Mouse (Mus musculus): Measurements from ENCODE around the gene Tulp1.
A peak's percentile ranks its signal among the peaks of the same experiment; 100 is the strongest.

Gene Tulp1

DNA sequence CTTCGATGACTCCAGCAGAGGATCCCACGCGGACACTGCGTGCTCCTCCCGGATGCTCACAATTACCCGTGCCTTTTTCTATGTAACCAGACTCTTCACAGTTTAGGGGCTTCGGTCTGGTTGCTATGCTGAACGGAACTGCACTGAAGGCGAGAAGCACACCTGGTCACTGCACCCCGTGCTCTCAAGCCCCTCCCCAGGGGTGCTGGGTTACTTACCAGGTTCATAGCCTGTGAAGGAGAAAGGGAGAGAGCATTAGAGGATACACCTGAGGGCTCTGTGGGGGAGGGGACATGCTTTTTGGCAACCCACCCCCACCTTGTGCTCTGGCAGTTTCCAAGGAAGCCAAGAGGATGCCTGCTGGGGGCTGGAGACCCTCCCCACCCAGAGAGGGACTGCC is 29.8 kb downstream of the Tulp1 start:
- peak; percentile 90 for DNase-seq

DNA sequence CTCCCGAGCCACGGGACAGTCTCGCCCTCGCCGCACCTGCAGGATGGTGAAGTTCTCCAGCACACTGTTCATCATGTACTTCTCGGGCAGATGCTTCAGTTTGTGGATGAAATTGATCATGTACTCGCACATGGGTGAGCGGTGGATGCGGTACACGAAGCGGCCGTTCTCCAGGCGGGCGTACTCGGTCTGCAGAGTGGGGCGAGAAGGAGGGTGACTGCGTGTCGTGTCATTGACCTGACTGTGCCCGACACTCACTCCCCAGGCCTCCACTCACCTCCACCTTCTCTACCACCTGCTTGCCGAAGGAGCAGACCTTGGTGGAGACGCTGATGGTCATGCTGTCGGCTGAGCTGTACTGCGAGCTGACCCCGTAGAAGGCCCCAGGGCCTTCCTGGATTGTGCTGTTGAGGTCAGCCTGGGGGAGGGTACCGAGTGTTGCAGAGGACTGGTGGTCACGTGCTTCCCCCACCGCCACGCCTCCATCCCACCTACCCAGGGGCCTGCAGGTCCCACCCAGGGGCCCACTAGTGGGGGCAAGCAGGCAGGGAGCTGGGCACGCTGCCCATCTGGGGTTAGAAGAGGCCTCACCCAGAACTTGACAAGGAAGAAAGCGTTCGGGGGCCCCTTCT is 32.0 kb downstream of the Tulp1 start:
- DNase-seq, result peak; percentile 92

DNA sequence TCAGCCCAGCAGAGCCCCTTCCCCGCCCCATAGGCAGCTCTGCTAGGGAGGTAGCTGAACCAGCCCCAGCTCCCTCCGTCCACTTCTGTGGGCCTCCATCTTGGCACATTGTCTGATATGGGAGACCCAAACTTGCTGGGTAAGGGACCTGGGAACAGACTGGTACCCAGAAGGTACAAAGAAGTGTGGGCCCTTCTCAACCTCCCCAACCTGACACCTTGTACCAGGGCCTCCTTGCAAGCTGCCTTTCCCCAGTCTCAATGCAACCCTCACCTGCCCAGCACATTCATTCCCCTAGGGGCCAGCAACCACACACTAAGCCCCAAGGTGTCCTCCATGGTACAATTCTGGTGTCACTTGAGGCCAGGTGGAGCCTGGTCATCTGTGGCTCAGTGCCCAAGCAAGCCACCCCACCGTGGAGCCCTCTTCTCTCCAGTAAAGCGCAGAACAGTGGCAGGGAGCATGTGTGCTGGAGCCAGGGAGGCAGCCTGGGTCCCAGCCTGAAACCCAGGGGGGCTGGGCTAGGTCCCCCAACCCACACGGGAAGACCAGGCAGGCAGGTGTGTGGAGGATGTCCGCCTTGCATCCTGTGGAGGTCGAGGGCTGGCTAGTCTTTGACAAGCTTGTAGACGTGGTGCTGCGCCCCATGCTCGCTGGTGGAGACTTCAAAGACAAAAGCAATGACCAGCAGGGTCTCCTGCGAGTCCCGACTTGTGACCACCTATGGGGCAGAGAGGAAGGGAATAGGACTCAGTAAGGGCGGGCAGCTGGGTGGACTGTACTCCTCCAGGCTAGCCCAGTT is 32.7 kb downstream of the Tulp1 start:
- peak; percentile 90 for DNase-seq

DNA sequence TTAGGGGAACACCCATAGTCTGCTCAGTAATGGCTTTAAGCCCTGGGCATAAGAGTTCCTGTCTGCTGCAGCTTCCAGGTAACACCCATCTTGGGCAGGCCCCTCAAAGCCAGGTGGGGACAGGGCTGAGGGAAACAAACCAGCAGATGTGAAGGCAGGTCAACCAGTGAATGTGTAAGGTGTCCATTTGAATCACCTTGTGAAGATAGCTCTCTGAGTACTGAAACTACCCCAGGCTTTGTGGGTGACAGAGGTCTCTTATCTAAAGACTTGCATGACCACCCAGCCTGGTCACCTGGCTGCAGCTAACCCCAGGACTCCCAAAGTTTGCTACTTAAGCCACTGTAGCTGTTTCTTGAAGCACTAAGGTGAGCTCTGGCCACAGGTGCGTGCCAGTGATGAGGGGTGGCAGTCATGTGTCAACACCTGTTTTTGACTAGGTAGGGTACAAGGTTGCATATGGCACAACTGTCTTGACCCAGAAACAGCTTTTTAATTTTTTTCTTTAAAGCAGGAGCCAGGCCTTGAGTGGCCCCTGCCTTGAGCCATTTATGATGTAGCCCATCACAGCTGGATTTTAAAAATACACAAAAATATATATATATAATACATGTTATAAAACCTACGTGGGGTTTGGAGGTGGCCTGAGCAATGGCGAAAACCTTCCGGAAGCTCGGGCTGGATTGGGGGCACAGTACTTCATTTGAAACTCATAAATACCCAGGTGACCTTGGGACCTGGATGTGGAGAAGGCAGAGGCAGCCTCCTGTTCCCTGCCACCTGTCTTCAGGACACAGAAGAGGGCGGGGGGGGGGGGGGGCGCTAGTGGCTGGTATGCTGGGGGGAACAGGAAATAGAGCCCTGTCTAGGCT is 33.5 kb downstream of the Tulp1 start:
- peak; percentile 90 for DNase-seq

DNA sequence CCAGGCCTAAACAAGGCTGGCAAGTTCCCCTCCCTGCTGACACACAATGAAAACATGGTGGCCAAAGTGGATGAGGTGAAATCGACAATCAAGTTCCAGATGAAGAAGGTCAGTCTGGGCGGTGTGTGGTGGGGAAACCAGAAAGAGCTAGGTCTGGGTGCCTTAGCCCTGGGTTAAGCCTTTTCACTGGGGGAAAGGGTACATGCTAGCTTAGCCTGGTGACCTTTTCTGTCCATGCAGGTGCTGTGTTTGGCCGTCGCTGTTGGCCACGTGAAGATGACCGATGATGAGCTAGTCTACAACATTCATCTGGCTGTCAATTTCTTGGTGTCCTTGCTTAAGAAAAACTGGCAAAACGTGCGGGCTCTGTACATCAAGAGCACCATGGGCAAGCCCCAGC is 34.4 kb downstream of the Tulp1 start:
- DNase-seq, result peak; percentile 89

DNA sequence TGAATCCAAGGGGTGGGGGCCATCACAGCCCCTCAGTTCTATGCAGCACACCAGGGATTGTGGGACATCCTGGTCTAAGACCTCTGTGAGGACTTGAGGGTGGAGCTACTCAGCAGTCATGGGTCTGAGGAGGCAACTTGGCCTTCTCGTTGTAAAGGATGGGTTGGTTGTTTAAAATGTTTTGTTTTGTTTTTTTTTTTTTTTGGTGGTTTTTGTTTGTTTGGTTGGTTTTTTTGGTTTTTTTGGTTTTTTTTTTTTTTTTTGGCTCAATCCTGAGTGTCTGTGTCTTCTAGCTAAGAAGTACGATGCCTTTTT is 34.8 kb downstream of the Tulp1 start:
- DNase-seq, result no peak

DNA sequence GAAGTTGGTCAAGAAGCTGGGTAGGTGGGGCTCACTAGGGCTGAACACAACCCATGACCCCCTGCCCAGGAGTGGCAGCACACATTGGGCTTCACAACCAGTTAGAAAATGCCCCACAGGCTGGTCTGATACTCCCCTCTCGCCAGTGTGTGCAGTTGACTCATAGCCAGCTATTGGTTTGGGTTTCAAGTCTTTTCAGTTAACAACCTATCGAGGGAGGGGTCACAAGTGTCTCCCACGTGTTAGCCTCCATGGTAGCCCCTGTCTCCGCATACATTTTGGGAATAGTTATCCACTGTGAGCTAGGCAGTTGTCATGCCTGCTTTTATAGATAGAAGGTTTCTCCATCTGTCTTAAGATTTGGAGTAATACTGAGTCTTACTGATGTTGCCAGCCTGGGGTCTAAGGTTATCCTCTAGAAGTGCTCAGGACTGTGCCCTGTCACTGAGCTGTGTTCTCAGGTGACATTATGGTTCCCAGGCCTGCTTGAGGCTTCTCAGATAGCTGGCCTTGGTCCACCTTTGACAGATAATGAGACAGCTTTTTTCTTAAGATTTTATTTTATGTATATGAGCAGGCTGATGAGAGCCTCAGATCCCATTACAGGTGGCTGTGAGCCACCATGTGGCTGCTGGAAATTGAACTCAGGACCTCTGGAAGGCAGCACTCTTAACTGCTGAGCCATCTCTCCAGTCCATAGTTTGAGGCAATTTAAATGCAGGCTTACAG is 35.4 kb downstream of the Tulp1 start:
- peak; percentile 82 for DNase-seq

DNA sequence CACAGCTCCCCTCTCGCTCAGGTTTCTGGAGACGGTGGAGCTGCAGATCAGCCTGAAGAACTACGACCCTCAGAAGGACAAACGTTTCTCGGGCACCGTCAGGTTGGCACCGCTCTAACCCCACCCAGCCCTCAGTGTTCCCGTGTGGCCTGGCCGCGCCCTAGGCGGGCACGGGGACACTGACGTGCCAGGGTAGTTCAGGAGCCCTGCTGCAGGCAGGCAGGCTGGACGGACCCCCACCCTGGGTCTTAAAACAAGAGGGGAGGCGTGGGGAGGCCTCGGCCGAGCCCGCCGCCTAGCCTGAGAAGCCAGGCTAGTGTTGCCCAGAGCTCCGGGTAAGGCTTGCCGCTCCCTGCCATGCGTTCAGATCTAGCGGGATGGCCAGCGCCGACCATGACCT is 36.1 kb downstream of the Tulp1 start:
- DNase-seq, result no peak

DNA sequence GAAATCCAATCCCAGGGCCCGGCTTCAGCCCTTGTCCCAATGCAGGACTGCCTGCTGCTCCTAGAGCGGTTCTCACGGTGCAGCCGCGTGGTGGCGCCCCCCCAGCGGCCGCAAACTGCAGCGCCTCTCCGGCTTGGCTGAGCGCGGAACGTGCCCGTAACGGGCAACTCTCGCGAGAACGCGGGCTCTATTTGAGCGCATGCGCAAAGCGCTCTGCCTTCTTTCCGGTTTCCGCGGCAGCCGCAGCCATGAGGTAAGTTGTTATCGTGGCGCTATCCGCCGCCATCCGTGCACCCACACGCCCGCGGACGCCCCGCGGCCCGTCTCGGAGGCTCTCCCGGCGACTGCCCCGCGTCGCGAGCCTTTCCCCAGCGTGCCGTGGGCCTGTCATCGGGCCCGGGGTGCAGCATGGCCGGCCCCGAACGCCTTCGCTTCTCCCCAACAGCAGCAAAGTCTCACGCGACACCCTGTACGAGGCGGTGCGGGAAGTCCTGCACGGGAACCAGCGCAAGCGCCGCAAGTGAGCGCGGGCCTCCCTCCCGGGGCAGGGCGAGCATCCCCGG is 36.6 kb downstream of the Tulp1 start, which contains the start of gene Rpl10a:
TSS of gene Rpl10a (plus strand) at position 106 of the 563 bp plus-strand sequence.
- peak; percentile 99 for DNase-seq

DNA sequence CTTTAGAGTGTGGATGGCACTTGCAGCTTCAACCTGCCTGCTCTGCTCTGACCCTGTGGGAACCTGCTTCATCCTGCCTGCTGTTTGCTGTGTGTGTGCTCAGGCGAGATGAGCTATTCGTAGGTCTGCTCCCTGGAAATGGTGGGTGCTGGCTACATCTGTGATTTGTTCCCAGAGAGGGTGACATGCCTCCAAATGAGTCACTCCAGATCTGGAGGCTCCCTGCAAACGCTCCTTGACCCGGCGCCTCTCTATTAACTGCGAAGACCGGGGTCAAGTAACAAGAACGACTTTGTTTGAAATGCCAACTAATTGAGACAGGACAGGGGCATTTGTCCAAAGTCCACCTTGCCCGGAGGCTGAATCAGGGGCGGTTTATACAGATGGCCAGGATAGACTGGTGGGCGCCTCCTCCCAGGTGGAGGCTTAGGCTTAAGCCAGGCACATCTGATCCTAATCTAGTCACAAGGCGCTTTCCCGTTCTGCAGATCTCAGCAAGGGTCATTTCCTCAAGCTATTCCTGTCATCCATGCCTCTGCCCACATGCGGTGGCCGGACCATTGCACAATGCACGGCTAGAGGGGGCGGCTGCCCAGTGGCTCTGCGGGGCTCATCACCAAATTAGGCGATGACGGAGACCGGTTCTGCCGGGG is 37.2 kb downstream of the Tulp1 start:
- DNase-seq, result no peak

DNA sequence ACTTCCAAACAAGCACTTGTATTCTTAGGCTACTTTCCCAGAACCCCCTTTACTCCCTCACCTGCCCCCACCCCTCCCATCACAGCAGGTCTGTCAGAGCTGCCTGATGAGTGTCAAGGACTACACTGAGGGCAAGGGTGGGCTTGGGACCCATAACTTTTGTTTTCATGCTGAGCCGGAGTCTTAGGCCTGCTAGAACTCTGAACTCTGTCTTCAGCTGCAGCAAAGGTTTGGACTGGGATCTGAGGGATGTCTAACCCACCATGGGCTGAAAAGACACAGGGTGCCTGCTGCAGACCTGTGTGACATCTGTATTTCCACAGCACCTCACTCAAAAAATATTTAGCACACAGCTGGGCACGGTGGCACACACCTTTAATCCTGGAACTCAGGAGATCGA is 38.1 kb downstream of the Tulp1 start:
- DNase-seq, result peak; percentile 91

DNA sequence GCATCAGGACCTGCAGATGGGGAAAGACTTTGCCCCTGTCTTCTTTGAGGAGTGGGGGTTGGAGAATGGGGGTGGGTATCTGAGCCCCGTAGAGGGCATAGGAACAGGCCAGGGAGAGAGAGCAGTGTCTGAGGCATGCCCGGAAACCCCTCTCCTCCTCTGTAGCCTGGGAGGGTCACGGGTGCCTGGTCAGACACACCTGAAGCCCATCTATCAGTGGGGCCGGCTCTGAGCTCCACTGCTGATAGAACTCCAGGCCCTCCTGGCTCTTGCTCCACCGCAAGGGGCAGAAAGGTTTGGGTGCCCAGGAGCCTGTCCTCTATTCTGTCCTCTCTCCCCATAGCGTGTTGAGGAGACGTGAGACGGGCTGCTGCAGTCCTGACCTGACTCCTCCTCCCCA is 39.3 kb downstream of the Tulp1 start:
- DNase-seq, result peak; percentile 93

DNA sequence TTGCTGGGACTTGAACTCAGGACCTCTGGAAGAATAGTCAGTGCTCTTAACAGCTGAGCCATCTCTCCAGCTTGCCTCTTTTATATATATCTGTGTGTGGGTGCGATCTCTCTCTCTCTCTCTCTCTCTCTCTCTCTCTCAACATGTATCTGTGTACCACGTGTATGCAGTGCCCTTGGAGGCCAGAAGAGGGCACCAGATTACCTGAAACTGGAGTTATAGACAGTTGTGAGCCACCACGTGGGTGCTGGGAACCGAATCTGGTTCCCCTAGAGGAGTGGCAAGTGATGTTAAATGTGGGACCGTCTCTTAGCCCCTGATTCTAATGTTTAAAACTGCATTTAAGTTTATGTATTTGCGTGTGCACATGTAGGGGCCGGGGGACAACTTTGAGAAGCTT is 40.6 kb downstream of the Tulp1 start:
- peak; percentile 85 for DNase-seq

DNA sequence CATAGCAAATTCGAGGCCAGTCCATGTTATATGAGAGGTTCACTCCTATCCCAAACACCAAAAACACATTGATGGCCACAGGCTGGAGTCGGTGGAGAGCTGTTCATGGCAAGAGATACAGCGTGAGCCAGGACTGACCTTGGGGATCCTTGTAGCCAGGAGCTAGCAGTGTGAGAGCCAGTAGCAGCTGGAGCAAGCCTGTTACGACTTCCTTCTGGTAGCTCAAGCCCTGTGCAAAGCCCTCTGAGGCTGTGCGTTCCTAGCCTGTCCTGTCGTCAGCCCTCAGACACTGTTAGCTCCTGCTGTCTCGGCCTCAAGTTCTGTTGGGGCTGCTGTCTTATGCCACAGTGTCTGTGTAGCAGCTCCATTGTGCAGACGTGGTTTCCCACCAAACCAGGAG is 41.2 kb downstream of the Tulp1 start:
- peak; percentile 92 for DNase-seq

DNA sequence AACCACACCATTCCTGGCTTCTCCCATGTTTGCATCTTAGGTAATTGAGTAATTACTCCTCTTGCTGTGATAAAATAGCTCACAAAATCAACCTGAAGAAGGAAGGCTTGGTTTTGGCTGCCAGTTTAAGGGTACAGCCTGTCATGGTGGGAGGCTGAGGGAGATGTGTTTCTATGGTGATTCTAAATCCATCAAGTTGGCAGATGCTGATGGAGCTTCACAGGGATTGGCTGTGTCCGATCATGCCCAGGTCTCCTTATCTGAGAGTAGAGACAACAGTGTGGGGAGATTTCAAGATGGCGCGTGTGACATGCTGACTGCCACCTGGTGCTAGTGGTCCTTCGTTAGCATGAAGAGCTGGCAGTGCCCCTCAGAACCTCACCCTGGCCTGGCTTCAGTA is 43.3 kb downstream of the Tulp1 start:
- peak; percentile 89 for DNase-seq

DNA sequence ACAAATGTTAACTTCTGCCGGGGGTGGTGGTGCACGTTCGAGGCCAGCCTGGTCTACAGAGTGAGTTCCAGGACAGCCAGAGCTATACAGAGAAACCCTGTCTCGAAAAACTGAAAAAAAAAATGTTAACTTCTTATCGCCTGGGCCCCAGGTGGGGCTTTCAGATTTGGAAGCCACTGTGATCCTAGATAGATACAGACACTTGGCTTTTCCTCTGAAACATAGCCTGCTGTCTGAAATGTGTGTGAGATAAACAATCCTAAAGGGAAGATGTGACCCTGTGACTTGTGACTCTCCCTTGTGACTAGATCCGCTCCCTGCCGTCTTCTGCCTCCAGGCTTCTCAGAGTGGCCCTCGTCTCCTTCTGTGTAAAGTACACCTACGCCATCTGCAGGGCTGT is 47.3 kb downstream of the Tulp1 start:
- DNase-seq, result no peak

DNA sequence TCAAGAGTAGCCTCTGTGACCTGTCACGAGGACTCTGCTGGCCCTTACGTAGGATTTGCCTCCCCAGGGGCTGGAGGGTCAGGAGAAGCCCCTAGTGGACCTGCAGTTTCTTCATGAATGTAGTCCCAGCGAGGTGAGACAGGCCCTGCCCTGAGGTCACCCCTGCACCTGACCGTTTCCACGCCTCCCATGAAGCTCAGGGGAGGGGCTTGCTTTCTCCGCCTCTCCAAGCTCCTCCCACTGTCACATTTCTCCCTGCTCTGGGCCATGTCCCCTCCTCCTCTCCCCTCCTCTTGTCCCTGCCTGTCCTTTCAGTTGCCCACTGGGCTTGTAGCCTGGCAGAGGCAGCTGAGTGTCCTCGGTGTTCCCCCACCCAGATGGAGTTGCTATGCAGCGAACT is 47.9 kb downstream of the Tulp1 start:
- peak; percentile 88 for DNase-seq

DNA sequence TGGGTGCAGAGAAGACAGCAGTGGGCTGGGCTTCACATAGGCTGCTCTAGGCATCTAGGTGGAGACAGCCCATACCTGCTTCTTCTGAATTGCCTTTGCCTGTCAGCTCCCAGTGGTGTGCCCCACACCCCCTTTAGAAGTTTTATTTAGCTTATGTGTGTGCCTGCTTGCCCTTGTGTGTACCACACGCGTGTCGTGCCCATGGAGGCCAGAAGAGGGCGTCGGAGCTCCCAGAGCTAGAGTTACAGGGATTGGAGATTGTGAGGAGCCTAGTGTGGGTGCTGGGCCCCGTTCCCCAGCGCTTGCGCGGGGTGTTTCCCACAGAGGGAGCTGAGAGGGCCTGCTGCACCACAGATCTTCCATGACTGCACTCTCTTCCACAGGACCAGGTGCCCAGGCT is 48.5 kb downstream of the Tulp1 start:
- DNase-seq, result peak; percentile 88

DNA sequence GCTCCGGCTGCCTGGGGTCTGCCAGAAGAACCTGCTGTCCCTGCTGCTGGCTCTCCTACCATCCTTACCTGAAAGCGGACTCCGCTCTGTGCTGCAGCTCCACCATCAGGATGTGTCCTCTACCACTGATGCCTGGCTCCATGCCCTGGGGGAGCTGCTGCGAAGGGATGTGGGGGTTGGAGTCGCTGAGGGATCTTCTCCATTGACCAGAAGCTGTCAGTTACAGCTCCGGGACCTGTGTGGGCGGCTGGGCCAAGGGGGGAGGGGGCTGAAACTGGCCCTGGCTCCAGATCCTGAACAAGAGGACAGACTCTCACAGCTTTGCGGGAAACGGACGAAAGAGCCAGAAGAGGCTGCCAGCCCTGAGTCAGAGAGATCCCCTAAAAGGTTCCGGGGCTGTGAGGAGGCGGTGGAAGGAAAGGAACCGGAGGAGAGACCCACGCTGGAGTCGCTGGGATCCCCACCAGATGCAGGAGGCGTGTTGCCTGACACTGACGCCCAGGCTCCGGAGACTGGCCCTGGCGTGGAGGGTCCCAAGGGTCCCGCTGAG is 49.3 kb downstream of the Tulp1 start:
- DNase-seq, result peak; percentile 91

DNA sequence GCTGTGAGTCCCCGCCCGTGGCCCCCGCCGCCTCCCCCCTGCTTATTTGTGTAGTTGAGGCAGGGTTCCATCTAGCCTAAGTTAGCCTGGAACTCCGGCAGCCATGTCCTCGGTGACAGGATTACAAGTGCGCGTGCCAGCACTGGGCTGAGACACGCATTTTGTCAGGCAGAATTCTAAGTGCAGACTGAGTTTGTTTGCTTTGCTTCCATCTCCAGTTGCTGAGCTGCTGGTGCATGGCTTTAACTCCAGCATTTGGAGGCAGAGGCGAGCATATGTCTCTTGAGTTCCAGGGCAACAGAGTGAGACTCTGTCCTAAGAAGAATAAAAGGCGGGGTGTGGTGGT is 51.2 kb downstream of the Tulp1 start:
- DNase-seq, result no peak

DNA sequence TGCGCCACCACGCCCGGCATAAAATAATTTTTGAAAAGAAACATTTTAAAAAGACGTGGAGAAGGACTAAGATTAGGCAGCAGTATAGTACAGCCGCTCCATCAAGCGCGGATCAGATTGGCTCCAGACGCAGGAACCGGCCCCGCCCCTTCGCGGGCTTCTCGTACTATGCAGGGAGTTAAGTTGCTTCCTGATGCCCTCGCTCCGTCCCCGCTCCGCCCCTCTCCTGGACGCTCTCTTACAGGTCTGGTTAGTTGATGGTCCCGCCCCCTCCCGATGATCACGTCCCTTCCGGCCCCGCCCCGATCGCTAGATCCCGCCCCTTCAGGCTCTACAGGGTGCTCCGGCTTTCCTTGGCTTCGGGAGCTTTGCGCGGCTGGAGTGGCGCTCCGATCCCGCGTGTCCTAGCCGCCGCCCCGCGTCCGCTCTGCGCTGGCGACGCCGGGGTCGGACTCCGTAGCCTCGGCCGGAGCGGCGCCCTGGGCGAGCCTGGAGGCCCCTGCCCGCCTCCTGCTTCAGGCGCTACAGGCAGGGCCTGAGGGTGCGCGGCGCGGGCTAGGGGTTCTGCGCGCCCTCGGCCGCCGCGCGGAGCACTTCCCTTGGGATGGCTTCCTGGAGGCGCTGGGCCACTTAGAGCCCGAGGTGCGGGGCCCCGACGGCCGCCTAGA is 51.7 kb downstream of the Tulp1 start, which contains the start of gene Fance:
TSS of gene Fance (plus strand) at position 308 of the 668 bp plus-strand sequence.
- peak; percentile 100 for DNase-seq

Data from heart, adult 11 months (tissue).